1 mouse cellular context compared by ENCODE assay signal in the genomic region with DNA sequence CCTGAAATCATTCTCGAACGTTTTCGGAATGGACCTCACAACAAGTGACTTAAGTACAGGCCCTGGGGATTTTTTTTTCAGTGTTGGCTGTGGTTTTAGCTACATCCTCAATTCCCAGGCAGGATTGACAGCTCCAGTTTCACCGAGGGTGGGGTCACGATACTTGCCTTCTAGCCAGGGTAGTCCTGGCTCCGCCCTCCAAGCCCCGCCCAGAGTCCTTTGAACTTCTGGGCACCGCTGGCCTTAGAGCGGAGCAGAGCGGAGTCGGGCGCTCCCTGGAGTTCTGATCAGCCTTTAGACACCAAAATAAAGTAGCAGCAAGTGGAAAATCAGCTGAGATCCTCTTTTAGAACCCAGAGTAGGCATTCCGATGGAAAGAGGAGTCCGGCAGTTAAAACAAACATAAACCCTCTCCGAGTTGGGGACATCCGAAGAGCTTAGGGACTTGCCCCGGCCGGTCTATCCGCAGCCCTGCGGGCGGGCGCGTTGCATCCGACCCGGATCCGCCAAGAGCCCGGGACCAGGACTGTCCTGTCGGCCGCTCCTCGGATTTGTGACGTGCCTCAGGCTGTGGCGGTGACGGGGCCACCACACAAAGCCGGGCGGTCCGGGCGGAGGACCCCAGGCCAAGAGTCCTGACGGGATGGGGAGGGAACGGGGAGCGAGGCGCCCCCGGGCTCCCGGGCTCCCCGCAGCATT.
TF ChIP-seq lines count a peak whose summit lies in the region.

No protein-coding gene starts in this region.

TF ChIP-seq in MEL, 35 proteins besides CTCF, POLR2A, EP300 and RAD21 (continued from another document):
- TF ChIP-seq SMC3 (IDR thresholded peaks at IDR 0.05; ENCODE audit: low read depth, low read length) (peak; percentile 10), HCFC1 (IDR thresholded peaks at IDR 0.05; ENCODE audit: low read depth, low read length) (peak; percentile 64), ETS1 (IDR thresholded peaks at IDR 0.05; ENCODE audit: low read depth, low read length) (peak; percentile 54), BHLHE40 (IDR thresholded peaks at IDR 0.05; ENCODE audit: borderline replicate concordance, low read depth, low read length) (no peak), KAT2A (conservative IDR thresholded peaks at IDR 0.05; ENCODE audit: low read depth, low read length) (no peak; the same call in 1 of the 2 replicates), MAZ (IDR thresholded peaks at IDR 0.05; ENCODE audit: low read depth, low read length) (peak; percentile 43; the same call in 1 of the 2 replicates), NELFE (IDR thresholded peaks at IDR 0.05; ENCODE audit: low read depth, low read length) (peak; percentile 61), MXI1 (IDR thresholded peaks at IDR 0.05; ENCODE audit: low read depth, low read length) (peak; percentile 76), JUND (IDR thresholded peaks at IDR 0.05; ENCODE audit: low read depth, low read length) (no peak), MYB (IDR thresholded peaks at IDR 0.05; ENCODE audit: low read depth, low read length) (no peak), ZKSCAN1 (IDR thresholded peaks at IDR 0.05; ENCODE audit: low read depth, low read length) (no peak), E2F4 (IDR thresholded peaks at IDR 0.05; ENCODE audit: borderline replicate concordance, low read depth, low read length) (no peak), GATA1 (IDR thresholded peaks at IDR 0.05; ENCODE audit: low read depth, low read length) (0 out of 2 replicates have a peak, but pooled peaks have one; percentile 5), TCF12 (IDR thresholded peaks at IDR 0.05; ENCODE audit: low read depth, low read length) (no peak; the same call in 1 of the 2 replicates), ELF1 (IDR thresholded peaks at IDR 0.05; ENCODE audit: low read depth, low read length) (no peak), MYC (IDR thresholded peaks at IDR 0.05; ENCODE audit: low read depth, low read length) (no peak)
